Mouse (Mus musculus): ENCODE data around the gene Impdh1. TPM values are rescaled to one million over a fixed set of nuclear protein-coding genes. Genes with fewer than 3 reads are reported as not detected.

Impdh1 gene
- polyA plus RNA-seq, 1 experiment from 2014 or later, result 51.8 TPM

GRCm38 (mm10) chr6:29211146-29211545 lies 5.0 kb downstream of the Impdh1 start:
- Histone ChIP-seq H3K27ac (peak overlapping the region; percentile 87; the same call in 1 of the 2 replicates), H3K4me1 (replicated peaks) (peaks cover 64% of the 10 kb centered on the region)

GRCm38 (mm10) chr6:29210231-29210936 lies 5.8 kb downstream of the Impdh1 start:
- Histone ChIP-seq H3K27ac (no peak overlapping the region), H3K4me1 (replicated peaks) (peaks cover 59% of the 10 kb centered on the region), H3K4me2 (replicated peaks) (peak overlapping the region; percentile 87), H3K9me3 (no peaks in the 10 kb centered on the region), H3K9ac (replicated peaks) (no peak overlapping the region), H3K27me3 (peaks cover 16% of the 10 kb centered on the region), H3K36me3 (peaks cover 14% of the 10 kb centered on the region), H3K4me3 (replicated peaks) (no peak overlapping the region)
- 84% methylated on average over 9 of the region's 9 CpGs for WGBS
- ATAC-seq, result no peak

More at GRCm38 (mm10) chr6:29211146-29211545, 5.0 kb downstream of the Impdh1 start:
- Histone ChIP-seq H3K27me3 (peaks cover 16% of the 10 kb centered on the region), H3K36me3 (peaks cover 9% of the 10 kb centered on the region), H3K9me3 (no peaks in the 10 kb centered on the region), H3K4me3 (replicated peaks) (peak overlapping the region; percentile 68), H3K9ac (replicated peaks) (peak overlapping the region; percentile 81), H3K4me2 (replicated peaks) (peak overlapping the region; percentile 87)
- 39% methylated on average over 7 of the region's 7 CpGs for WGBS
- ATAC-seq, result no peak

- no peak for ATAC-seq
- Histone ChIP-seq H3K4me3 (replicated peaks) (no peak overlapping the region), H3K27me3 (no peaks in the 10 kb centered on the region; the same call in 1 of the 2 replicates), H3K9me3 (no peaks in the 10 kb centered on the region), H3K4me1 (replicated peaks) (peaks cover 37% of the 10 kb centered on the region), H3K4me2 (replicated peaks) (no peak overlapping the region), H3K36me3 (peaks cover 32% of the 10 kb centered on the region), H3K27ac (no peak overlapping the region), H3K9ac (replicated peaks) (0 out of 2 replicates have a peak overlapping the region, but pooled peaks have one; percentile 1)
- 85% methylated on average over 5 of the region's 5 CpGs for WGBS
These were observed 8.0 kb downstream of the Impdh1 start for GRCm38 (mm10) chr6:29208178-29208577.

GRCm38 (mm10) chr6:29207017-29207416 lies 9.1 kb downstream of the Impdh1 start:
- ATAC-seq, result no peak
- Histone ChIP-seq H3K9ac (replicated peaks) (no peak overlapping the region), H3K27me3 (no peaks in the 10 kb centered on the region), H3K4me1 (replicated peaks) (peaks cover 30% of the 10 kb centered on the region), H3K9me3 (no peaks in the 10 kb centered on the region), H3K27ac (no peak overlapping the region), H3K36me3 (peaks cover 44% of the 10 kb centered on the region), H3K4me2 (replicated peaks) (no peak overlapping the region), H3K4me3 (replicated peaks) (no peak overlapping the region)
- 85% methylated on average over 5 of the region's 5 CpGs for WGBS

- WGBS, result 94% methylated on average over 10 of the region's 10 CpGs
- Histone ChIP-seq H3K4me1 (replicated peaks) (peaks cover 23% of the 10 kb centered on the region), H3K27ac (no peak overlapping the region), H3K9me3 (no peaks in the 10 kb centered on the region), H3K9ac (replicated peaks) (no peak overlapping the region), H3K27me3 (no peaks in the 10 kb centered on the region; the same call in 1 of the 2 replicates), H3K4me3 (replicated peaks) (no peak overlapping the region), H3K36me3 (peaks cover 52% of the 10 kb centered on the region), H3K4me2 (replicated peaks) (no peak overlapping the region)
- ATAC-seq, result no peak
These were observed 10.2 kb downstream of the Impdh1 start for GRCm38 (mm10) chr6:29206006-29206405.

GRCm38 (mm10) chr6:29204932-29205614 lies 11.1 kb downstream of the Impdh1 start:
- Histone ChIP-seq H3K4me3 (replicated peaks) (no peak overlapping the region), H3K36me3 (peaks cover 59% of the 10 kb centered on the region), H3K27me3 (peaks cover 6% of the 10 kb centered on the region; the same call in 1 of the 2 replicates), H3K4me1 (replicated peaks) (peaks cover 14% of the 10 kb centered on the region), H3K9me3 (no peaks in the 10 kb centered on the region), H3K27ac (no peak overlapping the region), H3K4me2 (replicated peaks) (no peak overlapping the region), H3K9ac (replicated peaks) (no peak overlapping the region)
- peak; percentile 51 for ATAC-seq
- 58% methylated on average over 15 of the region's 15 CpGs for WGBS

- Histone ChIP-seq H3K9ac (replicated peaks) (no peak overlapping the region), H3K27me3 (peaks cover 15% of the 10 kb centered on the region; the same call in 1 of the 2 replicates), H3K9me3 (no peaks in the 10 kb centered on the region), H3K27ac (no peak overlapping the region), H3K36me3 (peaks cover 59% of the 10 kb centered on the region), H3K4me1 (replicated peaks) (peaks cover 11% of the 10 kb centered on the region), H3K4me3 (replicated peaks) (no peak overlapping the region), H3K4me2 (replicated peaks) (no peak overlapping the region)
- ATAC-seq, result no peak
- 91% methylated on average over 6 of the region's 6 CpGs for WGBS
These were observed 12.1 kb downstream of the Impdh1 start for GRCm38 (mm10) chr6:29203861-29204585.

- WGBS, result 92% methylated on average over 13 of the region's 13 CpGs
These were observed 13.1 kb downstream of the Impdh1 start for GRCm38 (mm10) chr6:29203096-29203495.

GRCm38 (mm10) chr6:29201988-29202387 lies 14.2 kb downstream of the Impdh1 start:
- peaks cover 20% of the 10 kb centered on the region; the same call in 1 of the 2 replicates for H3K27me3 ChIP-seq
- no peaks in the 10 kb centered on the region for H3K9me3 ChIP-seq
- H3K27ac ChIP-seq, result no peak overlapping the region
- no peak overlapping the region for H3K9ac ChIP-seq (replicated peaks)
- H3K4me3 ChIP-seq (replicated peaks), result no peak overlapping the region
- no peak for ATAC-seq
- no peak overlapping the region for H3K4me2 ChIP-seq (replicated peaks)
- peaks cover 17% of the 10 kb centered on the region for H3K4me1 ChIP-seq (replicated peaks)
- 90% methylated on average over 7 of the region's 8 CpGs for WGBS
- H3K36me3 ChIP-seq, result peaks cover 57% of the 10 kb centered on the region

More at GRCm38 (mm10) chr6:29203096-29203495, 13.1 kb downstream of the Impdh1 start:
- Histone ChIP-seq H3K4me2 (replicated peaks) (no peak overlapping the region), H3K4me3 (replicated peaks) (no peak overlapping the region), H3K9me3 (no peaks in the 10 kb centered on the region), H3K36me3 (peaks cover 59% of the 10 kb centered on the region), H3K27me3 (peaks cover 15% of the 10 kb centered on the region; the same call in 1 of the 2 replicates), H3K27ac (no peak overlapping the region), H3K4me1 (replicated peaks) (peaks cover 13% of the 10 kb centered on the region), H3K9ac (replicated peaks) (no peak overlapping the region)
- no peak for ATAC-seq

GRCm38 (mm10) chr6:29201341-29201740 lies 14.8 kb downstream of the Impdh1 start:
- H3K27me3 ChIP-seq, result peaks cover 20% of the 10 kb centered on the region; the same call in 1 of the 2 replicates
- H3K9ac ChIP-seq (replicated peaks), result no peak overlapping the region
- peaks cover 17% of the 10 kb centered on the region for H3K4me1 ChIP-seq (replicated peaks)
- 94% methylated on average over 5 of the region's 5 CpGs for WGBS
- H3K4me3 ChIP-seq (replicated peaks), result no peak overlapping the region
- peaks cover 52% of the 10 kb centered on the region for H3K36me3 ChIP-seq
- no peak overlapping the region for H3K27ac ChIP-seq
- no peaks in the 10 kb centered on the region for H3K9me3 ChIP-seq
- ATAC-seq, result no peak
- no peak overlapping the region for H3K4me2 ChIP-seq (replicated peaks)

- 79% methylated on average over 3 of the region's 3 CpGs for WGBS
- Histone ChIP-seq H3K4me2 (replicated peaks) (no peak overlapping the region), H3K4me1 (replicated peaks) (peaks cover 20% of the 10 kb centered on the region), H3K4me3 (replicated peaks) (no peak overlapping the region), H3K9me3 (no peaks in the 10 kb centered on the region), H3K9ac (replicated peaks) (no peak overlapping the region), H3K27me3 (peaks cover 20% of the 10 kb centered on the region; the same call in 1 of the 2 replicates), H3K27ac (no peak overlapping the region), H3K36me3 (peaks cover 45% of the 10 kb centered on the region)
- ATAC-seq, result no peak
These were observed 15.7 kb downstream of the Impdh1 start for GRCm38 (mm10) chr6:29200496-29200895.

Measured in midbrain, embryonic 13.5 days (tissue).